Mouse (Mus musculus): ENCODE measurements around the gene Dlg2.
A peak's percentile ranks its signal among the peaks of the same experiment; 100 is the strongest.
"Not testable (repeated sequence)": the region's sequence is repeated elsewhere in the genome, so short reads cannot be mapped to it uniquely, and the experiment has no call there.

Gene Dlg2

GRCm38 (mm10) chr7:90843345-90844293 is 367.1 kb downstream of the Dlg2 start:
- DNase-seq (ENCODE audit: low spot score) = no peak

- DNase-seq (ENCODE audit: low spot score) = not testable (repeated sequence)
These were observed 400.3 kb downstream of the Dlg2 start for GRCm38 (mm10) chr7:90876796-90877195.

- DNase-seq (ENCODE audit: low spot score) = no peak
These were observed 406.3 kb downstream of the Dlg2 start for GRCm38 (mm10) chr7:90882740-90883139.

- no peak for DNase-seq (ENCODE audit: low spot score)
These were observed 410.0 kb downstream of the Dlg2 start for GRCm38 (mm10) chr7:90886396-90887006.

- peak; percentile 41 for DNase-seq (ENCODE audit: low spot score)
These were observed 410.7 kb downstream of the Dlg2 start for GRCm38 (mm10) chr7:90887007-90887720.

- DNase-seq (ENCODE audit: low spot score) = no peak
These were observed 451.0 kb downstream of the Dlg2 start for GRCm38 (mm10) chr7:90927441-90927840.

- no peak for DNase-seq (ENCODE audit: low spot score)
These were observed 464.3 kb downstream of the Dlg2 start for GRCm38 (mm10) chr7:90940726-90941125.

GRCm38 (mm10) chr7:90947073-90947472 is 470.6 kb downstream of the Dlg2 start:
- no peak for DNase-seq (ENCODE audit: low spot score)

- peak; percentile 17 for DNase-seq (ENCODE audit: low spot score)
These were observed 472.7 kb downstream of the Dlg2 start for GRCm38 (mm10) chr7:90949212-90949611.

GRCm38 (mm10) chr7:90977241-90977640 is 500.8 kb downstream of the Dlg2 start:
- no peak for DNase-seq (ENCODE audit: low spot score)

- DNase-seq (ENCODE audit: low spot score) = no peak
These were observed 505.6 kb downstream of the Dlg2 start for GRCm38 (mm10) chr7:90982069-90982468.

- DNase-seq (ENCODE audit: low spot score) = no peak
These were observed 534.2 kb downstream of the Dlg2 start for GRCm38 (mm10) chr7:91010655-91011054.

- DNase-seq (ENCODE audit: low spot score) = peak; percentile 37
These were observed 568.7 kb downstream of the Dlg2 start for GRCm38 (mm10) chr7:91044998-91045741.

- DNase-seq (ENCODE audit: low spot score) = no peak
These were observed 569.2 kb downstream of the Dlg2 start for GRCm38 (mm10) chr7:91045742-91046098.

- DNase-seq (ENCODE audit: low spot score) = peak; percentile 40
These were observed 587.0 kb downstream of the Dlg2 start for GRCm38 (mm10) chr7:91063297-91064040.

GRCm38 (mm10) chr7:91071751-91072707 is 595.6 kb downstream of the Dlg2 start:
- DNase-seq (ENCODE audit: low spot score) = no peak

GRCm38 (mm10) chr7:91086071-91086470 is 609.6 kb downstream of the Dlg2 start:
- DNase-seq (ENCODE audit: low spot score) = no peak

- peak; percentile 33 for DNase-seq (ENCODE audit: low spot score)
These were observed 612.9 kb downstream of the Dlg2 start for GRCm38 (mm10) chr7:91089211-91089930.

- no peak for DNase-seq (ENCODE audit: low spot score)
These were observed 613.9 kb downstream of the Dlg2 start for GRCm38 (mm10) chr7:91090317-91090829.
